Mouse (Mus musculus): ENCODE results near the gene Morn5.
A peak's percentile ranks its signal among the peaks of the same experiment; 100 is the strongest.

Morn5 gene

GRCm38 (mm10) chr2:36067132-36067531, 17.9 kb downstream of the Morn5 start:
- no peak for DNase-seq (ENCODE audit: low read depth, low spot score)

GRCm38 (mm10) chr2:36071660-36072305, 22.5 kb downstream of the Morn5 start:
- no peak for DNase-seq (ENCODE audit: low read depth, low spot score)

- DNase-seq (ENCODE audit: low read depth, low spot score): no peak
These were observed 24.5 kb downstream of the Morn5 start for GRCm38 (mm10) chr2:36073781-36074180.

- DNase-seq (ENCODE audit: low read depth, low spot score): no peak
These were observed 26.0 kb downstream of the Morn5 start for GRCm38 (mm10) chr2:36075210-36075609.

GRCm38 (mm10) chr2:36077160-36077761, 28.0 kb downstream of the Morn5 start:
- DNase-seq (ENCODE audit: low read depth, low spot score): no peak

- no peak for DNase-seq (ENCODE audit: low read depth, low spot score)
These were observed 32.2 kb downstream of the Morn5 start for GRCm38 (mm10) chr2:36081446-36081845.

- DNase-seq (ENCODE audit: low read depth, low spot score): peak; percentile 29
These were observed 33.7 kb downstream of the Morn5 start for GRCm38 (mm10) chr2:36082802-36083580.

- no peak for DNase-seq (ENCODE audit: low read depth, low spot score)
These were observed 35.8 kb downstream of the Morn5 start for GRCm38 (mm10) chr2:36085041-36085440.

- no peak for DNase-seq (ENCODE audit: low read depth, low spot score)
These were observed 39.9 kb downstream of the Morn5 start for GRCm38 (mm10) chr2:36089190-36089589.

GRCm38 (mm10) chr2:36090853-36091741, 41.8 kb downstream of the Morn5 start:
- DNase-seq (ENCODE audit: low read depth, low spot score): no peak

GRCm38 (mm10) chr2:36092748-36093147, 43.5 kb downstream of the Morn5 start:
- DNase-seq (ENCODE audit: low read depth, low spot score): no peak

- DNase-seq (ENCODE audit: low read depth, low spot score): no peak
These were observed 44.0 kb downstream of the Morn5 start for GRCm38 (mm10) chr2:36093301-36093700.

- DNase-seq (ENCODE audit: low read depth, low spot score): no peak
These were observed 44.7 kb downstream of the Morn5 start for GRCm38 (mm10) chr2:36093914-36094475.

- DNase-seq (ENCODE audit: low read depth, low spot score): no peak
These were observed 48.0 kb downstream of the Morn5 start for GRCm38 (mm10) chr2:36097129-36097815.

- no peak for DNase-seq (ENCODE audit: low read depth, low spot score)
These were observed 48.8 kb downstream of the Morn5 start for GRCm38 (mm10) chr2:36098021-36098420.

GRCm38 (mm10) chr2:36099739-36100138, 50.5 kb downstream of the Morn5 start:
- DNase-seq (ENCODE audit: low read depth, low spot score): peak; percentile 83

- DNase-seq (ENCODE audit: low read depth, low spot score): no peak
These were observed 52.8 kb downstream of the Morn5 start for GRCm38 (mm10) chr2:36101866-36102558.

GRCm38 (mm10) chr2:36102559-36102946, 53.3 kb downstream of the Morn5 start:
- no peak for DNase-seq (ENCODE audit: low read depth, low spot score)

- DNase-seq (ENCODE audit: low read depth, low spot score): no peak
These were observed 53.9 kb downstream of the Morn5 start for GRCm38 (mm10) chr2:36103069-36103554.
